Mouse (Mus musculus): ENCODE data around the gene Prr12. TPM values are rescaled to one million over a fixed set of nuclear protein-coding genes. Genes with fewer than 3 reads are reported as not detected.

The Prr12 gene
- polyA plus RNA-seq, 1 experiment from 2014 or later, result 18.9 TPM

DNA sequence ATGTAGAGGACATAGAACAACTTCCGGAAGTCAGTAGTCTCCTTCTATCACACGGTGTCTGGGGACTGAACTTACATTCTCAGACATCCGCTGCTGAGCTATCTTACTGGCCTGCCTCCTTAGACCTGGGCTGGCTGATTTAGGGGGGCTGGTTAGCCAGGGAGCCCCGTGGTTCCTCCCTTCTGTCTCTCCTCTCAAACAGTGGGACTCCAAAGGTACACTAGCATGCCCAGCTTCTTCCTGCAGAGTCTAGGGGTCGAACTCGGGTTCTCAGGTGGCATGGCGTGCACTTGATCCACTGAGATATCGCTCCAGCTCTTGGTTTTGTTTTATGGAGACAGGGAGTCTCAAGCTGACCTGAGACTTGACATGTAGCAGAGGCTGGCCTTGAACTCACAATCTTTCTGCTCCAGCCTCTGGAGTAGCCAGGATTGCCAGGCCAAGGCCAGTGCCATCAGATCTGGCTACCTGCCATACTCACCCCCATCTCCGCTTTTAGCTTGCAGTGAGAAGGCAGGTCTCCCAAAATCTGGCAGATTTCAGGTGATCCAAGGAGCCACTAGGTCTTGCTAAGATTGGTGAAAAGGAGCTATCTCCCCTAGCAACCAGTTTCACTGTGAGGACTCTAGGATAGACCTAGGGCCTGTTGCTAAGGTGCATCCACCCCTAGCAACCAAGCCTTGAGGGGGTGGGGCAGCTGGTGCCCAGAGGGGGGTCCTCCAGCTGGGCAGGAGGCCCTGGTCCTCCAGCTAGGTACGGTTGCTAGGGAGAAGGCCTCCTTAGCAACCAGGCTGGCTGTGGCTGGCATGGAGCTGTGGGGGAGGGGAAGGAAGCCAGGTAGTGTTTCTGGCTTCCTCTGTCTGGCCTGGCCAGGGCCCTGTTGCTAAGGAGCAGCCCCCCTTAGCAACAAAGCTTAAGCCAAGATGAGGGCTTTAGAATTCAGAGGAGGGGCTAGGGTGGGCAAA is 6.2 kb upstream of the Prr12 start:
- 77% methylated on average over 10 of the region's 10 CpGs for WGBS
- Histone ChIP-seq H3K27me3 (ENCODE audit: control insufficient read depth, insufficient read depth, low read length) (no peaks in the 10 kb centered on the region), H3K4me3 (ENCODE audit: low read length) (no peak overlapping the region), H3K36me3 (ENCODE audit: control insufficient read depth, insufficient read depth, low read length) (no peaks in the 10 kb centered on the region), H3K4me2 (replicated peaks; ENCODE audit: low read depth, low read length) (no peak overlapping the region), H3K4me1 (ENCODE audit: control insufficient read depth, insufficient read depth, low read length) (peaks cover 12% of the 10 kb centered on the region), H3K9ac (ENCODE audit: low read depth, low read length) (no peak overlapping the region), H3K9me3 (ENCODE audit: control insufficient read depth, low read length) (no peaks in the 10 kb centered on the region), H3K27ac (ENCODE audit: low read depth, low read length) (no peak overlapping the region; the same call in 1 of the 2 replicates)
- ATAC-seq (ENCODE audit: low FRiP score, low TSS enrichment), result no peak

DNA sequence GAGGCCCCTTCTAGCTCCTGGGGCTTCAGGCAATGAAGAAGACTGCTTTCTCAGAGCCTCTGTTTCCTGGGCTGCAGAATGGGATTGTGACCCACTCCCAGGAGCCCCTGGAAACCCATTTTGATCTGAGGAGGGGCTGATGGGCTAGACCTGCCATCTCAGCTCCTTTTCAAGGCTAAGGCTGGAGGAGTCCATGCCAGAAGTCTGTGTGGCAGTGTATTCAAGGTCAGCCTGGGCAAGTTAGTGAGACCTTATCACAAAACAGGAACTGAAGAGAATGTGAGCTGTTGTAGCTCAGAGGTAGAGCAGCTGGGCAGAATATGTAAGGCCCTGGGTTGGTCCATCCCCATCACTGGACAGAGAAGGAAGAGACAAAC is 4.3 kb upstream of the Prr12 start:
- ATAC-seq (ENCODE audit: low FRiP score, low TSS enrichment), result no peak
- H3K4me2 ChIP-seq (replicated peaks; ENCODE audit: low read depth, low read length), result no peak overlapping the region
- no peaks in the 10 kb centered on the region for H3K36me3 ChIP-seq (ENCODE audit: control insufficient read depth, insufficient read depth, low read length)
- no peak overlapping the region for H3K9ac ChIP-seq (ENCODE audit: low read depth, low read length)
- H3K4me1 ChIP-seq (ENCODE audit: control insufficient read depth, insufficient read depth, low read length), result peaks cover 9% of the 10 kb centered on the region
- H3K27ac ChIP-seq (ENCODE audit: low read depth, low read length), result no peak overlapping the region
- no peaks in the 10 kb centered on the region for H3K27me3 ChIP-seq (ENCODE audit: control insufficient read depth, insufficient read depth, low read length)
- no peaks in the 10 kb centered on the region for H3K9me3 ChIP-seq (ENCODE audit: control insufficient read depth, low read length)
- H3K4me3 ChIP-seq (ENCODE audit: low read length), result no peak overlapping the region

DNA sequence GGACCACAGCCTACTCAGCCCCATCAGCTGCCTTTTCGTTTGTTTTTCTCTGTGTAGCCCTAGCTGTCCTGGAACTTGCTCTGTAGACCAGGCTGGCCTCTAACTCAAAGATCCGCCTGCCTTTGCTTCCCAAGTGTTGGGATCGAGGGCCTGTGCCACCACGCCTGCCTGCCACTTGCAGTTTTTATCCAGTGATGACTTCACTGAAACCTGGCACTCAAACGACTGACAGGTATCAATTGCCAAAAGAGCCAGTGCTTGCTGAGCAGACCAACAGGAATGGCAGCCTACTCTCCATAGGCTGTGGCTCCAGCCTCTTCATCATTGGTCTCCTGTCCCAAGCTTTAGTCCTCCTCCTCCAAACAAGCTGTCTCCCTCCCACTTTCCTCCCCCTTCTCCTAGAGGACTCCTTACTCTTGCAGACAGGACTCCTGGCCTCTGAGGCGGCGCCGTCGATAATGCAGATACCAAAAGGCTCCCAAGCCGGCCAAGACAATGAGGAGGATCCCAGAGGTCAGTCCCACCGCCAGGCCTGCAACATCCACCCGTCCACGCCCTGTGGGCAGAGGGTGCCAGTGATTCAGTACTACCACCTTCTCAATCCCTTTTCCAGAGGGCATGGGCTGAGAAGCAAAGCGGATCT is 3.8 kb upstream of the Prr12 start:
- Histone ChIP-seq H3K27me3 (ENCODE audit: control insufficient read depth, insufficient read depth, low read length) (no peaks in the 10 kb centered on the region), H3K4me3 (ENCODE audit: low read length) (no peak overlapping the region), H3K9ac (ENCODE audit: low read depth, low read length) (no peak overlapping the region), H3K27ac (ENCODE audit: low read depth, low read length) (no peak overlapping the region), H3K4me1 (ENCODE audit: control insufficient read depth, insufficient read depth, low read length) (peaks cover 5% of the 10 kb centered on the region), H3K36me3 (ENCODE audit: control insufficient read depth, insufficient read depth, low read length) (no peaks in the 10 kb centered on the region), H3K9me3 (ENCODE audit: control insufficient read depth, low read length) (no peaks in the 10 kb centered on the region), H3K4me2 (replicated peaks; ENCODE audit: low read depth, low read length) (no peak overlapping the region)
- ATAC-seq (ENCODE audit: low FRiP score, low TSS enrichment), result no peak
- 62% methylated on average over 14 of the region's 14 CpGs for WGBS

DNA sequence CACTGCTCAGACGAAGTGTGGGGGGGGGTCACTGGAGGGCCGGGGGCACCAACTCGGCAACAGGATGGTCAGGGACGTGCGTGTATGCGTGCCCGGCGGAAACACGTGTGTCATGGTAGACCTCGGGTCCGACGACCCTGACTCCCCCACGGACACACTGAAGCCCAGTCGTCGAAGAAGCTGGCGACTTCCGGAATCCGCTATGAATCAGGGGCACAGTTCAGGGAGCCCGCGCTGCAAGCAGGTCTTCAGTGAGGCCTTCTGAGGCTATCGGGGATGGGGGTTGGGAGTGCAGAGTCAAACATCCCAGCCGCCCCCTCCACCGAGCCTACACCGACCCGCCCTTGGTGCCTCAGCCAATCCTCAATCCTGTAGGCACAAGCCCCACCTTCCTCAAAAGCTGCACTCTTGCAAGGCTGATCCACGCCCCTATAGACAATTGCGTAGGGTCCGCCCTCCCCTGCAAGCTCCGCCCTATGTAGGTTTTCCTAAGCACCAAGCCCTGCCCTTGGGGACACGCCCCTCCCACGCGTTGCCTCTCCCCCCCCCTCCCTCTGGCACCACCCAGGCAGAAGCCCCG is 1.3 kb upstream of the Prr12 start:
- Histone ChIP-seq H3K9me3 (ENCODE audit: control insufficient read depth, low read length) (no peaks in the 10 kb centered on the region), H3K4me3 (ENCODE audit: low read length) (peak overlapping the region; percentile 93), H3K27ac (ENCODE audit: low read depth, low read length) (peak overlapping the region; percentile 99), H3K4me1 (ENCODE audit: control insufficient read depth, insufficient read depth, low read length) (peaks cover 4% of the 10 kb centered on the region; the same call in 1 of the 2 replicates), H3K36me3 (ENCODE audit: control insufficient read depth, insufficient read depth, low read length) (peaks cover 18% of the 10 kb centered on the region), H3K9ac (ENCODE audit: low read depth, low read length) (peak overlapping the region; percentile 88), H3K27me3 (ENCODE audit: control insufficient read depth, insufficient read depth, low read length) (no peaks in the 10 kb centered on the region), H3K4me2 (replicated peaks; ENCODE audit: low read depth, low read length) (peak overlapping the region; percentile 95)
- ATAC-seq (ENCODE audit: low FRiP score, low TSS enrichment), result peak; percentile 95
- under 1% methylated on average over 33 of the region's 33 CpGs for WGBS

DNA sequence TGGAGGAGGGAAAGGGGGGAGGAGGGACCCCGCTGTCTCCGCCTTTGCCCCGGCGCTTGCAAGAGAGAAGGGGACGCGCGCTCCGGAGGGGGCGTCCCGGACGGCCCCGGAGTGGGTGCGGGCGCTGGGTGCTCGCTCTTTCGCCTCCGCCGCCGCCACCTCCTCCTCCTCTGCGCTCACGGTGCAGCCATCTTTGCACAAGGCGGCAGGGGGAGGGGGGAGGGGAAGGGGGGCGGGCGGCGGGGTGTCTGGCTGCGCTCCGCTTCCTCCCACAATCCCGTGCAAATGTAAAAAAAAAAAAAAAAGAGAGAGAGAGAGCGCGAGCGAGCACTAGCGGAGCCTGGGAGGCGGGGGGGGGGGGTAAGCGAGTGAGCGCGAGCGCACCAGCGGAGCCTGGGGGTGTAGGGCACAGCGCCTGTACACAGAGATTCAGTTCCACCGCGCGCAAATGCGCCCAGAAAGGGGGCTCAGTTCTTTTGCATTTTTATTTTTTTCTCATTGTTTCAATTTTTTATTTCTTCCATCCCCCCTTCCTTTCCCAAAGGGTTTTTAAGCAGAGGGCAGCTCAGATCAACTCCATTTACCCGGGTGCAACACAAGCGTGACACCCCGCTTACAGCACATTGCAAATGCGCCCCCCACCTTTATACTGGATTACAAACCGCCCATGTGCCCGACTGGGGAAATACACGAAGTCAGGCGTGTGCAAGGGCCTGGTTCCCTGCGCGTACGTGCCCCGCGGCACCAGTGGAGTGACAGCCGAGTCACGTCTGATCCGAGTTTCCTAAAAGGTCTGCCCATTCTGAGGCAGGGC is 643 bp upstream of the Prr12 start:
- peak; percentile 41 for ATAC-seq (ENCODE audit: low FRiP score, low TSS enrichment)
- Histone ChIP-seq H3K9me3 (ENCODE audit: control insufficient read depth, low read length) (no peaks in the 10 kb centered on the region), H3K9ac (ENCODE audit: low read depth, low read length) (peak overlapping the region; percentile 88), H3K4me3 (ENCODE audit: low read length) (peak overlapping the region; percentile 93), H3K4me1 (ENCODE audit: control insufficient read depth, insufficient read depth, low read length) (peaks cover 4% of the 10 kb centered on the region; the same call in 1 of the 2 replicates), H3K27ac (ENCODE audit: low read depth, low read length) (peak overlapping the region; percentile 99), H3K36me3 (ENCODE audit: control insufficient read depth, insufficient read depth, low read length) (peaks cover 25% of the 10 kb centered on the region), H3K4me2 (replicated peaks; ENCODE audit: low read depth, low read length) (peak overlapping the region; percentile 95), H3K27me3 (ENCODE audit: control insufficient read depth, insufficient read depth, low read length) (no peaks in the 10 kb centered on the region)
- under 1% methylated on average over 43 of the region's 59 CpGs for whole genome bisulfite sequencing

DNA sequence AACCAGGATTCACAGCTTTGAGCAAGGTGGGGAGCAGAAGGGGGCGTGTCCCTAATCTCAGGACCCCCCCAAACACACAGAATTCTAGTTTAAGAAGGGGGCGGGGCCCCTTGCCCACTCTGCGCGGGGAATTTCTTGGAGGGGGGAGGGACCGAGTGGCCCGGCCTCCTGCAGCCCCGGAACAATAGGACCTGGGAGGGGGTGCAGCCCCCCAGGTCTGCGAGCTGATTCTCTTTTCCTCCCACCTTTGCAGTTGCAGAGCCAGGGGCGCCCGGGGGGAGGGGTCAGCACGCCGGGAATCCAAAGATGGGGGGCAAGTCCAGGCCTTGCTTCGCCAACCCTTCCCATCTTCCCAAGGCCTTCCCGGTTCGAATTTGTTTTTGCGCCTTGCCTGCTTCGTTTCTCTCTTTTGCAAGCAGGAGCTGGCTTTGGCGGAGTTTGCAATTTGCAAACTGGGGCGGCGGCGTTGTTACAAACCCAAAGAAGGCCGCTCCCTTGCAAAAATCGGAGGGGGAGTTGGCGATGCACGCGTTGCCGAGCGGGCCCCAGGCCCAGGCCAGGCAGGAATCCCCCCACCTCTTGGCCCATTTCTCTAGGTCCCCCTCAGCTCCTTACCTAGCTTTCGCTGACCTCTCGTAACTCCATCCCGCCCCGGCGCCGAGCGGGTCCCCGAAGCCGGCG is 360 bp downstream of the Prr12 start:
- Histone ChIP-seq H3K36me3 (ENCODE audit: control insufficient read depth, insufficient read depth, low read length) (peaks cover 35% of the 10 kb centered on the region), H3K9me3 (ENCODE audit: control insufficient read depth, low read length) (no peaks in the 10 kb centered on the region), H3K4me3 (ENCODE audit: low read length) (peak overlapping the region; percentile 93), H3K27ac (ENCODE audit: low read depth, low read length) (peak overlapping the region; percentile 99), H3K4me2 (replicated peaks; ENCODE audit: low read depth, low read length) (peak overlapping the region; percentile 95), H3K27me3 (ENCODE audit: control insufficient read depth, insufficient read depth, low read length) (no peaks in the 10 kb centered on the region), H3K4me1 (ENCODE audit: control insufficient read depth, insufficient read depth, low read length) (peaks cover 4% of the 10 kb centered on the region; the same call in 1 of the 2 replicates), H3K9ac (ENCODE audit: low read depth, low read length) (peak overlapping the region; percentile 88)
- no peak for ATAC-seq (ENCODE audit: low FRiP score, low TSS enrichment)
- whole genome bisulfite sequencing, result under 1% methylated on average over 38 of the region's 38 CpGs

DNA sequence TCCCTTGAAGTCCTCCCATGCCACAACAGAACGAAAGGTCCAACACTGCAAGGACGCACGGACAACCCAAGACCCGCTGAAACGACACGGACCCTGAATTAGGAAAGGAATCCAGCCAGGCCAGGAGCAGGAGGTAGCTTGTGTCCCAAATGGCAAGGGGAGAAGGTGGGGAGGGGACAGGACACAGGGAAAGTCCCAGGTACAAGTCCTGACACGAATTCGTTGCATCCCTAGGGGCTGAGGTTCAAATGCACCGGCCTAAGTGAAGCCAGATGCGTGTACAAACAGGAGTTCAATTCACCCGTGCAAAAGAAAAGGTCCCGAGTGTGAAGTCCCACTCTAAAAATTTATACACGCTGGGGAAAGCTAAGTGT is 1.1 kb downstream of the Prr12 start:
- WGBS, result 2% methylated on average over 13 of the region's 13 CpGs
- Histone ChIP-seq H3K36me3 (ENCODE audit: control insufficient read depth, insufficient read depth, low read length) (peaks cover 42% of the 10 kb centered on the region), H3K4me3 (ENCODE audit: low read length) (peak overlapping the region; percentile 93), H3K27me3 (ENCODE audit: control insufficient read depth, insufficient read depth, low read length) (no peaks in the 10 kb centered on the region), H3K4me2 (replicated peaks; ENCODE audit: low read depth, low read length) (peak overlapping the region; percentile 95), H3K9me3 (ENCODE audit: control insufficient read depth, low read length) (no peaks in the 10 kb centered on the region), H3K27ac (ENCODE audit: low read depth, low read length) (peak overlapping the region; percentile 3; the same call in 1 of the 2 replicates), H3K4me1 (ENCODE audit: control insufficient read depth, insufficient read depth, low read length) (peaks cover 4% of the 10 kb centered on the region; the same call in 1 of the 2 replicates), H3K9ac (ENCODE audit: low read depth, low read length) (peak overlapping the region; percentile 88)
- no peak for ATAC-seq (ENCODE audit: low FRiP score, low TSS enrichment)

Data from kidney, embryonic 14.5 days (tissue).